In genomic region chr16:32608344-32608711, GRCm38 (mm10) we compare ENCODE assay signal across 8 mouse cellular contexts. TPM values are rescaled to one million over a fixed set of nuclear protein-coding genes. Genes with fewer than 3 reads are reported as not detected.
DNase-seq lines count a peak whose midpoint lies in the region; ATAC-seq and TF ChIP-seq lines count a peak whose summit lies in the region.

No protein-coding gene starts in this region.

- H3K4me1 ChIP-seq in lung, embryonic 14.5 days (ENCODE audit: insufficient read depth): 0 out of 2 replicates have a peak, but pooled peaks cover 3% of the 10 kb centered on the region
- H3K4me1 ChIP-seq in embryonic facial prominence, embryonic 14.5 days (ENCODE audit: control insufficient read depth, insufficient read depth, low read length): peaks cover 10% of the 10 kb centered on the region; the same call in 1 of the 2 replicates
- no peaks in the 10 kb centered on the region for H3K4me1 ChIP-seq in intestine, postnatal 0 days (replicated peaks; ENCODE audit: control insufficient read depth, insufficient read depth, low read length)
- H3K4me1 ChIP-seq in neural tube, embryonic 14.5 days (ENCODE audit: control insufficient read depth, insufficient read depth, low read length): peaks cover 11% of the 10 kb centered on the region

- peak overlapping the region; percentile 94; the same call in 1 of the 2 replicates for H3K27ac ChIP-seq in lung, embryonic 14.5 days (ENCODE audit: low read depth)
- peak overlapping the region; percentile 91; the same call in 1 of the 2 replicates for H3K27ac ChIP-seq in embryonic facial prominence, embryonic 14.5 days (replicated peaks; ENCODE audit: low read depth, low read length)
- peak overlapping the region; percentile 64 for H3K27ac ChIP-seq in intestine, postnatal 0 days (ENCODE audit: low read depth, low read length)
- peak overlapping the region; percentile 96 for H3K27ac ChIP-seq in neural tube, embryonic 14.5 days (ENCODE audit: low read depth, low read length)

- no peak for ATAC-seq in lung, embryonic 14.5 days (ENCODE audit: insufficient read depth)
- no peak for ATAC-seq in embryonic facial prominence, embryonic 14.5 days (ENCODE audit: low read depth)
- peak; percentile 80 for ATAC-seq in intestine, postnatal 0 days
- no peak for ATAC-seq in neural tube, embryonic 14.5 days (ENCODE audit: low read depth)

- DNase-seq in lung, embryonic 14.5 days: no peak
- DNase-seq in lung, postnatal 14 days: no peak
- no peak for DNase-seq in embryonic facial prominence, embryonic 14.5 days (ENCODE audit: low spot score)
- DNase-seq in layer of hippocampus, adult 9-11 months: no peak
- no peak for DNase-seq in embryo, embryonic 11 days
- DNase-seq in kidney, postnatal 25 days: no peak

- H3K4me3 ChIP-seq in lung, embryonic 14.5 days (ENCODE audit: low read depth, low read length): peak overlapping the region; percentile 84
- peak overlapping the region; percentile 83 for H3K4me3 ChIP-seq in embryonic facial prominence, embryonic 14.5 days (ENCODE audit: low read depth, low read length)
- peak overlapping the region; percentile 75 for H3K4me3 ChIP-seq in intestine, postnatal 0 days (ENCODE audit: low read depth, low read length)
- peak overlapping the region; percentile 78 for H3K4me3 ChIP-seq in neural tube, embryonic 14.5 days (ENCODE audit: low read depth, low read length)

- 9% methylated on average over 8 of the region's 8 CpGs for WGBS in lung, embryonic 14.5 days
- WGBS in embryonic facial prominence, embryonic 14.5 days: 10% methylated on average over 8 of the region's 8 CpGs
- WGBS in intestine, postnatal 0 days: 5% methylated on average over 8 of the region's 8 CpGs
- 10% methylated on average over 8 of the region's 8 CpGs for WGBS in neural tube, embryonic 14.5 days

- H3K36me3 ChIP-seq in lung, embryonic 14.5 days (ENCODE audit: insufficient read depth): 0 out of 2 replicates have a peak, but pooled peaks cover under 1% of the 10 kb centered on the region
- no peaks in the 10 kb centered on the region for H3K36me3 ChIP-seq in embryonic facial prominence, embryonic 14.5 days (ENCODE audit: control insufficient read depth, insufficient read depth, low read length)
- no peaks in the 10 kb centered on the region for H3K36me3 ChIP-seq in intestine, postnatal 0 days (ENCODE audit: control insufficient read depth, insufficient read depth)
- H3K36me3 ChIP-seq in neural tube, embryonic 14.5 days (ENCODE audit: control insufficient read depth, insufficient read depth, low read length): no peaks in the 10 kb centered on the region

- no peaks in the 10 kb centered on the region for H3K27me3 ChIP-seq in lung, embryonic 14.5 days (ENCODE audit: insufficient read depth, low read length)
- H3K27me3 ChIP-seq in embryonic facial prominence, embryonic 14.5 days (replicated peaks; ENCODE audit: control insufficient read depth, insufficient read depth, low read length): no peaks in the 10 kb centered on the region
- H3K27me3 ChIP-seq in intestine, postnatal 0 days (replicated peaks; ENCODE audit: control insufficient read depth, insufficient read depth, low read length): no peaks in the 10 kb centered on the region
- H3K27me3 ChIP-seq in neural tube, embryonic 14.5 days (ENCODE audit: control insufficient read depth, insufficient read depth, low read length): no peaks in the 10 kb centered on the region

- H3K4me2 ChIP-seq in lung, embryonic 14.5 days: peak overlapping the region; percentile 89
- H3K4me2 ChIP-seq in embryonic facial prominence, embryonic 14.5 days (ENCODE audit: low read depth, low read length): peak overlapping the region; percentile 93
- peak overlapping the region; percentile 95 for H3K4me2 ChIP-seq in intestine, postnatal 0 days (replicated peaks; ENCODE audit: low read depth)
- peak overlapping the region; percentile 78 for H3K4me2 ChIP-seq in neural tube, embryonic 14.5 days (ENCODE audit: low read depth, low read length)

- no peak for TF ChIP-seq CTCF in lung, embryonic 14.5 days (IDR thresholded peaks at IDR 0.05; ENCODE audit: low read depth)
- no peak for TF ChIP-seq CTCF in intestine, postnatal 0 days (IDR thresholded peaks at IDR 0.05; ENCODE audit: low read depth)

- no peak overlapping the region; the same call in 1 of the 2 replicates for H3K9ac ChIP-seq in lung, embryonic 14.5 days
- peak overlapping the region; percentile 84; the same call in 1 of the 2 replicates for H3K9ac ChIP-seq in embryonic facial prominence, embryonic 14.5 days (ENCODE audit: low read depth, low read length)
- no peak overlapping the region for H3K9ac ChIP-seq in intestine, postnatal 0 days (ENCODE audit: low read depth, low read length)
- H3K9ac ChIP-seq in neural tube, embryonic 14.5 days (replicated peaks; ENCODE audit: low read depth, low read length): peak overlapping the region; percentile 87

- H3K9me3 ChIP-seq in lung, embryonic 14.5 days (ENCODE audit: low read depth, low read length): no peaks in the 10 kb centered on the region
- H3K9me3 ChIP-seq in embryonic facial prominence, embryonic 14.5 days (ENCODE audit: control insufficient read depth, low read length): no peaks in the 10 kb centered on the region
- H3K9me3 ChIP-seq in intestine, postnatal 0 days (ENCODE audit: control insufficient read depth): no peaks in the 10 kb centered on the region
- H3K9me3 ChIP-seq in neural tube, embryonic 14.5 days (ENCODE audit: control insufficient read depth, low read length): no peaks in the 10 kb centered on the region

RNA-seq across cellular contexts. Expression of gene Tfrc, which starts 0.4 kb away (rescaled TPM):
- 64.5 and 71.2 TPM in 2 replicates for polyA plus RNA-seq in lung, embryonic 14.5 days (2014; fragmentation: Nextera tagmentation; extraction: Ambion mirVana)
- polyA plus RNA-seq in embryonic facial prominence, embryonic 14.5 days (2014; fragmentation: Nextera tagmentation; extraction: Ambion mirVana): 40.2 and 40.4 TPM in 2 replicates
- polyA plus RNA-seq in intestine, postnatal 0 days (2015; fragmentation: Nextera tagmentation; extraction: Ambion mirVana): 23.1 and 23.7 TPM in 2 replicates
- 43.6 and 72.1 TPM in 2 replicates for polyA plus RNA-seq in neural tube, embryonic 14.5 days (2014; fragmentation: Nextera tagmentation; extraction: Ambion mirVana)

RNA-seq across cellular contexts. Expression of gene Tnk2, which starts 35.3 kb away (rescaled TPM):
- polyA plus RNA-seq in lung, embryonic 14.5 days (2014; fragmentation: Nextera tagmentation; extraction: Ambion mirVana): 20.0 and 21.6 TPM in 2 replicates
- polyA plus RNA-seq in embryonic facial prominence, embryonic 14.5 days (2014; fragmentation: Nextera tagmentation; extraction: Ambion mirVana): 14.6 and 14.8 TPM in 2 replicates
- polyA plus RNA-seq in intestine, postnatal 0 days (2015; fragmentation: Nextera tagmentation; extraction: Ambion mirVana): 8.0 and 9.6 TPM in 2 replicates
- polyA plus RNA-seq in neural tube, embryonic 14.5 days (2014; fragmentation: Nextera tagmentation; extraction: Ambion mirVana): 18.7 and 23.9 TPM in 2 replicates

Comparison
In these comparisons a context has a peak if more than half of its experiments do, and no peak if none do; other contexts are left out.
1. H3K9ac ChIP-seq: peak in embryonic facial prominence, embryonic 14.5 days (single experiment) and neural tube, embryonic 14.5 days (single experiment); none in lung, embryonic 14.5 days (single experiment) and intestine, postnatal 0 days (single experiment).
2. Peak in every context shown above with its lines, with median percentiles within 50 percentile points of each other: H3K27ac ChIP-seq, H3K4me2 ChIP-seq and H3K4me3 ChIP-seq.